Mouse (Mus musculus) layer of hippocampus, adult 8-10 months (tissue): ENCODE measurements around the gene Slc25a43. TPM values are rescaled to one million over a fixed set of nuclear protein-coding genes. Genes with fewer than 3 reads are reported as not detected.

ENCODE experiments used
- DNase-seq, 2 experiments: peaks; one replicate each; pipeline ENCODE4 v3.0.0; 2022; ENCODE audit warnings: low spot score in 2 of 2
- total RNA-seq, 4 experiments: library from RNA; stranded (reverse); gene quantifications; 2 replicates each; pipeline ENCODE4 v1.2.4; 2022

Gene Slc25a43
- total RNA-seq, result 1 to 10 TPM in 1 of 4 experiments, under 1 TPM in 2, not detected in 1; 0.41 to 1.7 (median 0.82) TPM

GRCm38 (mm10) chrX:36743503-36744101 lies at the start of gene Slc25a43:
Gene Slc25a43 (plus strand): TSS chrX:36743659.
- no peak for DNase-seq

GRCm38 (mm10) chrX:36740124-36740951 lies 3.1 kb upstream of the Slc25a43 start:
- DNase-seq, result no peak

- no peak for DNase-seq
These were observed 2.2 kb upstream of the Slc25a43 start for GRCm38 (mm10) chrX:36741278-36741677.

GRCm38 (mm10) chrX:36742744-36743143 lies 715 bp upstream of the Slc25a43 start:
- no peak for DNase-seq

GRCm38 (mm10) chrX:36744735-36745134 lies 1.3 kb downstream of the Slc25a43 start:
- no peak for DNase-seq

- DNase-seq, result no peak
These were observed 1.9 kb downstream of the Slc25a43 start for GRCm38 (mm10) chrX:36745333-36745732.

GRCm38 (mm10) chrX:36746789-36747188 lies 3.3 kb downstream of the Slc25a43 start:
- DNase-seq, result no peak

- no peak for DNase-seq
These were observed 5.1 kb downstream of the Slc25a43 start for GRCm38 (mm10) chrX:36748573-36748972.

GRCm38 (mm10) chrX:36749281-36749785 lies 5.9 kb downstream of the Slc25a43 start:
- DNase-seq, result no peak

- no peak for DNase-seq
These were observed 7.1 kb downstream of the Slc25a43 start for GRCm38 (mm10) chrX:36750591-36750990.

- DNase-seq, result no peak
These were observed 9.1 kb downstream of the Slc25a43 start for GRCm38 (mm10) chrX:36752586-36752985.

GRCm38 (mm10) chrX:36757796-36758472 lies 14.5 kb downstream of the Slc25a43 start:
- DNase-seq, result no peak

GRCm38 (mm10) chrX:36758566-36758965 lies 15.1 kb downstream of the Slc25a43 start:
- no peak for DNase-seq

GRCm38 (mm10) chrX:36760946-36761635 lies 17.6 kb downstream of the Slc25a43 start:
- DNase-seq, result peak; percentile 23 to 35

GRCm38 (mm10) chrX:36762289-36762688 lies 18.8 kb downstream of the Slc25a43 start:
- DNase-seq, result no peak

GRCm38 (mm10) chrX:36762894-36763293 lies 19.4 kb downstream of the Slc25a43 start:
- no peak for DNase-seq

- DNase-seq, result no peak
These were observed 20.0 kb downstream of the Slc25a43 start for GRCm38 (mm10) chrX:36763298-36763933.

- no peak for DNase-seq
These were observed 20.5 kb downstream of the Slc25a43 start for GRCm38 (mm10) chrX:36763934-36764317.

- DNase-seq, result no peak
These were observed 23.9 kb downstream of the Slc25a43 start for GRCm38 (mm10) chrX:36767386-36767785.

- no peak for DNase-seq
These were observed 29.1 kb downstream of the Slc25a43 start for GRCm38 (mm10) chrX:36772591-36772990.

- DNase-seq, result no peak
These were observed 32.1 kb downstream of the Slc25a43 start for GRCm38 (mm10) chrX:36775520-36775919.
